Mouse (Mus musculus) forebrain, embryonic 12.5 days (tissue): ENCODE measurements around the gene Ddost. TPM values are rescaled to one million over a fixed set of nuclear protein-coding genes. Genes with fewer than 3 reads are reported as not detected.
A peak's percentile ranks its signal among the peaks of the same experiment; 100 is the strongest.

Source experiments
- ATAC-seq: fragments of 200-750 bp; cut with Nextera tagmentation; 2 replicates; pipeline ENCODE4 v1.8.0; 2017; ENCODE audit warnings: moderate TSS enrichment; ENCODE audit not compliant: low FRiP score
- H3K27ac ChIP-seq: fragments of 300-500 bp; sonication (generic); 2 replicates; pipeline ENCODE4 v1.5.1; 2016; ENCODE audit warnings: mild to moderate bottlenecking
- H3K27me3 ChIP-seq: fragments of 300-500 bp; sonication (generic); 2 replicates; pipeline ENCODE4 v1.6.1; 2016; ENCODE audit warnings: mild to moderate bottlenecking
- H3K36me3 ChIP-seq: fragments of 300-500 bp; sonication (generic); replicated peaks from 2 replicates; pipeline ENCODE4 v1.6.1; 2016; ENCODE audit warnings: mild to moderate bottlenecking
- H3K4me1 ChIP-seq: fragments of 300-500 bp; sonication (generic); 2 replicates; pipeline ENCODE4 v1.6.1; 2016
- H3K4me2 ChIP-seq: fragments of 300-500 bp; sonication (generic); 2 replicates; pipeline ENCODE4 v1.6.1; 2016; ENCODE audit warnings: mild to moderate bottlenecking, moderate library complexity
- H3K4me3 ChIP-seq: fragments of 300-500 bp; sonication (generic); replicated peaks from 2 replicates; pipeline ENCODE4 v1.5.1; 2016; ENCODE audit warnings: mild to moderate bottlenecking
- H3K9ac ChIP-seq: fragments of 300-500 bp; sonication (generic); 2 replicates; pipeline ENCODE4 v1.6.1; 2016; ENCODE audit warnings: mild to moderate bottlenecking
- H3K9me3 ChIP-seq: fragments of 300-500 bp; sonication (generic); 2 replicates; pipeline ENCODE4 v1.6.1; 2016
- WGBS: fragments of 180-500 bp; shearing (Covaris S2); methylation state at CpG from one replicate; pipeline ENCODE4 v1.1.7; 2016; 5-methylcytosine and 5-hydroxymethylcytosine counted together
- polyA plus RNA-seq: library from polyadenylated mRNA; unstranded; fragments of >200 nt; fragmentation: Nextera tagmentation; extraction: Ambion mirVana; gene quantifications from 2 replicates; pipeline ENCODE4 v1.2.1, GENCODE M21; 2016

The Ddost gene
- polyA plus RNA-seq, 1 experiment from 2014 or later: 209 TPM

- Histone ChIP-seq H3K4me3 (no peak overlapping the region), H3K27ac (no peak overlapping the region), H3K4me1 (0 out of 2 replicates have a peak, but pooled peaks cover 3% of the 10 kb centered on the region), H3K9me3 (no peaks in the 10 kb centered on the region), H3K9ac (no peak overlapping the region), H3K4me2 (no peak overlapping the region), H3K27me3 (no peaks in the 10 kb centered on the region), H3K36me3 (peaks cover 86% of the 10 kb centered on the region)
- WGBS: 95% methylated on average over 4 of the region's 4 CpGs
- ATAC-seq: no peak
These were observed 9.3 kb downstream of the Ddost start for GRCm38 (mm10) chr4:138313795-138314194.

DNA sequence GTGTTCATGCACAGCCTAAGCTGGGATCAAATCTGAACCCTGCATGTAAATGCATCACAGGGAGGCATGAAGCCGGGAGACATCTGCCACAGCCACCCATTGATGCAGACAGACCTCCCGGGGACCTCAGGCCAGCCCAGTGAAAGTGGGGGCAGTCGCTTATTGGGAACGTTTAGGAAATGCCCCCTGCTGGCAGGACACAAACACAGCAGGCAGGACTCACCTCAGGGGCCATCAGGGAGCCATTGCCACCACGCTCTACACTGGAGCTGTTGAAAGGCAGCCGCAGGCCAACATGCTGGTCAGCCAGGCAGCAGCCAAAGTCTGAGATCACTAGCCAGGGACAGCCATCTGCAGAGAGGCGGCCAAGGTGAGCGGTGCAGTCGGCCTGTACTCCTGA, 11.3 kb downstream of the Ddost start:
- no peak overlapping the region for H3K4me3 ChIP-seq
- no peak overlapping the region for H3K9ac ChIP-seq
- H3K36me3 ChIP-seq: peaks cover 71% of the 10 kb centered on the region
- no peaks in the 10 kb centered on the region for H3K9me3 ChIP-seq
- no peak overlapping the region for H3K27ac ChIP-seq
- 0 out of 2 replicates have a peak, but pooled peaks cover 5% of the 10 kb centered on the region for H3K4me1 ChIP-seq
- no peak overlapping the region for H3K4me2 ChIP-seq
- WGBS: 72% methylated on average over 9 of the region's 9 CpGs
- H3K27me3 ChIP-seq: no peaks in the 10 kb centered on the region
- no peak for ATAC-seq

DNA sequence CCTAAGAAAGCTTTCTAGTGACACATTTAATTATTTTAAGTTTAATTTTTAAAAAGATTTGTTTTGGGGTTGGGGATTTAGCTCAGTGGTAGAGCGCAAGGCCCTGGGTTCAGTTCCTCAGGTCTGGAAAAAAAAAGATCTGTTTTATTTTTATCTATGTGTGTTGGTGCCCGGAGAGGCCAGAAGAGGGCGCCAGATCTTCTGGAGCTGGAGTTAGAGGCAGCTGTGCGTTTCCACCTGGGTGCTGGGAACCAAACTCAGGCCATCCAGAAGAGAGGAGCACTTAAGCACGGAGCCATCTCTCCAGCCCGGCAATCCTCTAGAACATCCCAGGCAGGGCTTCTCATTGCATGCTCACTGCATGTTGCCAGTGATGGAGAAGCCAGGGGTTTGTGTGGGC, 11.8 kb downstream of the Ddost start:
- WGBS: 92% methylated on average over 6 of the region's 6 CpGs
- Histone ChIP-seq H3K4me2 (no peak overlapping the region), H3K27ac (no peak overlapping the region), H3K9me3 (no peaks in the 10 kb centered on the region), H3K4me1 (0 out of 2 replicates have a peak, but pooled peaks cover 6% of the 10 kb centered on the region), H3K27me3 (no peaks in the 10 kb centered on the region), H3K36me3 (peaks cover 65% of the 10 kb centered on the region), H3K9ac (no peak overlapping the region), H3K4me3 (no peak overlapping the region)
- ATAC-seq: no peak

- peak; percentile 57; the same call in 1 of the 2 replicates for ATAC-seq
- Histone ChIP-seq H3K4me1 (peaks cover 24% of the 10 kb centered on the region), H3K9ac (no peak overlapping the region), H3K36me3 (peaks cover 42% of the 10 kb centered on the region), H3K9me3 (no peaks in the 10 kb centered on the region), H3K27ac (no peak overlapping the region), H3K4me2 (no peak overlapping the region), H3K27me3 (no peaks in the 10 kb centered on the region), H3K4me3 (no peak overlapping the region)
- 48% methylated on average over 6 of the region's 6 CpGs for WGBS
These were observed 14.2 kb downstream of the Ddost start for GRCm38 (mm10) chr4:138318509-138319266.

GRCm38 (mm10) chr4:138319508-138319907, 15.0 kb downstream of the Ddost start:
- Histone ChIP-seq H3K4me1 (peaks cover 31% of the 10 kb centered on the region), H3K27me3 (no peaks in the 10 kb centered on the region)
- WGBS: 30% methylated on average over 10 of the region's 10 CpGs

DNA sequence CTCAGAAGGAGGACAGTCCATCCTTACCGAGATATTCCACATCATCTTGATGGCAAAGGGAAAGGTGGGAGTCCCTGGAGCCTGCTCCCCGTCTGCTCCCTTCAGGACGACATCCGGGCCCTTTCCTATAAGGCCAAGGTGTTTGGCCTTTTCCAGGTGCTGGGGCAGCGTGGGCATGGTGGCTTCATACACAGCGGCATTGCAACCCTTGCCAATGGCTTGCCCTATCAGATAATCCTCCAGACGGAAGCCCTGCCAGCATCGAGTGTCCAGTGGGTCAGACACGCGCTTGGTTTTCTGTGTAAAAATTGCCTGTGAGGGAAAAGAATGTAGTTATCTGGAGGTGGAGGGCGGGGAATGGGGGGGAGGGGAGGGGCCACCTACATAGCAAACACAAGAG, 16.2 kb downstream of the Ddost start:
- H3K9me3 ChIP-seq: no peaks in the 10 kb centered on the region
- no peak overlapping the region for H3K9ac ChIP-seq
- peaks cover 31% of the 10 kb centered on the region for H3K4me1 ChIP-seq
- H3K36me3 ChIP-seq: peaks cover 23% of the 10 kb centered on the region
- WGBS: 86% methylated on average over 11 of the region's 11 CpGs
- H3K27me3 ChIP-seq: no peaks in the 10 kb centered on the region
- H3K27ac ChIP-seq: no peak overlapping the region
- H3K4me2 ChIP-seq: no peak overlapping the region
- no peak overlapping the region for H3K4me3 ChIP-seq
- no peak for ATAC-seq

More at GRCm38 (mm10) chr4:138319508-138319907, 15.0 kb downstream of the Ddost start:
- Histone ChIP-seq H3K4me3 (no peak overlapping the region), H3K4me2 (no peak overlapping the region), H3K9ac (no peak overlapping the region), H3K9me3 (no peaks in the 10 kb centered on the region), H3K27ac (no peak overlapping the region), H3K36me3 (peaks cover 34% of the 10 kb centered on the region)
- no peak for ATAC-seq

GRCm38 (mm10) chr4:138321488-138321887, 17.0 kb downstream of the Ddost start:
- Histone ChIP-seq H3K36me3 (peaks cover 18% of the 10 kb centered on the region), H3K27me3 (no peaks in the 10 kb centered on the region), H3K9ac (no peak overlapping the region), H3K4me2 (no peak overlapping the region), H3K9me3 (no peaks in the 10 kb centered on the region), H3K4me3 (no peak overlapping the region), H3K27ac (no peak overlapping the region), H3K4me1 (peaks cover 31% of the 10 kb centered on the region)
- WGBS: 81% methylated on average over 7 of the region's 7 CpGs
- no peak for ATAC-seq

DNA sequence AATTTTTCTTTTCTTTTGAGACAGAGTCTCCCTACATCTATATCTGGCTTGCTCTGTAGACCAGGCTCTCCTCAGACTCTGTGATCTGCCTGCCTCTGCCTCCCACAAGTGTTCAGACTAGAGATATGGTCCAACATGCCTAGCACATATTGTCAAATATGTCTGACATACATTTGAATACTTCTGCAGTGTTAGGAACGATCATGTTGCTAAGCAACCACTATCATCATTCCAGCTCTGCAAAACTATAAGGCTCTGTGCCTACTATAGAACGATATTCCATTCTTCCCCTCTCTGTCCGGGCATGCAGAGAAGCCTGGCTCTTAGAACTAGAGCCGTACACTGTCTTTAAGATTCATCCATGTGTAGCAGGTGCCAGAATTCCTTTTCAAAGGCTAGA, 18.2 kb downstream of the Ddost start:
- Histone ChIP-seq H3K9me3 (no peaks in the 10 kb centered on the region), H3K36me3 (peaks cover 6% of the 10 kb centered on the region; the same call in 1 of the 2 replicates), H3K4me1 (peaks cover 28% of the 10 kb centered on the region), H3K4me3 (no peak overlapping the region), H3K9ac (no peak overlapping the region), H3K4me2 (no peak overlapping the region), H3K27ac (no peak overlapping the region), H3K27me3 (no peaks in the 10 kb centered on the region)
- no peak for ATAC-seq
- WGBS: 13% methylated on average over 4 of the region's 4 CpGs

- H3K27ac ChIP-seq: no peak overlapping the region
- H3K4me1 ChIP-seq: peaks cover 31% of the 10 kb centered on the region
- H3K9ac ChIP-seq: no peak overlapping the region
These were observed 19.2 kb downstream of the Ddost start for GRCm38 (mm10) chr4:138323753-138324152.

DNA sequence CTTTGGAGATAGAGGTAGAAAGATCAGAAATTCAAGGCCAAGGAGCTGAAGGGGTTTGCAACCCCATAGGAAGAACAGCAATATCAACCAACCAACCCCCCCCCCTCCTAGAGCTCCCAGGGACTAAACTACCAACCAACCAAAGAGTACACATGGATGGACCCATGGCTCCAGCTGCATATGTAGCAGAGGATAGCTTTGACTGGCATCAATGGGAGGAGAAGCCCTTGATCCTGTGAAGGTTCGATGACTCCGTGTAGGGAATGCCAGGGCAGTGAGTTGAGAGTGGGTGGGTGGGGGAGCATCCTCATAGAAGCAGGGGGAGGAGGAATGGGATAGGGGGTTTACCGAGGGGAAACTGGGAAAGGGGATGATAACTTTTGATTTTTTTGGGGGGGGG, 19.9 kb downstream of the Ddost start:
- Histone ChIP-seq H3K9ac (no peak overlapping the region), H3K4me2 (no peak overlapping the region), H3K36me3 (peaks cover 5% of the 10 kb centered on the region; the same call in 1 of the 2 replicates), H3K27me3 (no peaks in the 10 kb centered on the region), H3K27ac (no peak overlapping the region), H3K4me3 (no peak overlapping the region), H3K9me3 (no peaks in the 10 kb centered on the region), H3K4me1 (peaks cover 31% of the 10 kb centered on the region)
- no peak for ATAC-seq
- WGBS: 90% methylated on average over 3 of the region's 3 CpGs

More at GRCm38 (mm10) chr4:138323753-138324152, 19.2 kb downstream of the Ddost start:
- ATAC-seq: no peak
- 76% methylated on average over 4 of the region's 4 CpGs for WGBS
- H3K4me2 ChIP-seq: peak overlapping the region; percentile 8; the same call in 1 of the 2 replicates
- no peak overlapping the region for H3K4me3 ChIP-seq
- H3K9me3 ChIP-seq: no peaks in the 10 kb centered on the region
- no peaks in the 10 kb centered on the region for H3K27me3 ChIP-seq
- H3K36me3 ChIP-seq: peaks cover 5% of the 10 kb centered on the region; the same call in 1 of the 2 replicates

GRCm38 (mm10) chr4:138325466-138326076, 21.0 kb downstream of the Ddost start:
- peak; percentile 89 for ATAC-seq
- H3K36me3 ChIP-seq: no peaks in the 10 kb centered on the region
- no peaks in the 10 kb centered on the region for H3K27me3 ChIP-seq
- 1% methylated on average over 44 of the region's 45 CpGs for WGBS
- H3K27ac ChIP-seq: peak overlapping the region; percentile 98
- peaks cover 31% of the 10 kb centered on the region for H3K4me1 ChIP-seq
- H3K4me2 ChIP-seq: peak overlapping the region; percentile 69
- peak overlapping the region; percentile 86 for H3K9ac ChIP-seq
- no peaks in the 10 kb centered on the region for H3K9me3 ChIP-seq
- peak overlapping the region; percentile 83 for H3K4me3 ChIP-seq

DNA sequence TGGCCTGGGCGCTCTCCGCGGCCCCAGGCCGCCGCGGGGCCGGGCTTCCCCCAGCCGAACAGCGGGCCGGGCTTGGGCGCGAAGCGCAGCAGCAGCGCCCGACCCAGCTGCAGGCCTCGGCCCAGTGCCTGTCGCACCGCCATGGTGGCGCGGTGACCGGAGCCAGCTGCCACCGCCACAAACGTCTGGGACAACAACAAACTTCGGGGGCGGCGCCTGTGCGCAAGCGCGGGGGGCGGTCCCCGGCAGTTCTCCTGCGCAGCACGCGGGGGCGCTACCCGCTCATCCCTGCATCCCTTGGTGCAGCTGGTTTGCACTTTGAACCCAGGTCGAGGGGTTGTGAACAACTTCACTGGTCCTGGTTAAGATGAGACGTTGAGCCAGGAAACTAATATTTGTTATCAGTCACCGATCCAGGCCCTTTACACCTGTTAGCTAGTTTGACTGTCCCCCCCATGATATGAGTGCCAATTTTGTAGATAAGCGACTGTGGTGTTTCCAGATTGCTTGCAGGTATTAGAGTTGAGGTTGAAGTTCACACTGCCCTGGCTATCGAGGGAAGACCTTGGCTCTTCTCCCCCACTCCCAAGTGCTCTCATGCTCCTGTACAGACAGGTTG, 21.7 kb downstream of the Ddost start, which contains the start of gene Pink1:
Gene Pink1, minus strand, starts transcription at position 231 of the 619 bp plus-strand sequence.
- H3K9ac ChIP-seq: peak within 1 kb of the TSS; percentile 86
- H3K4me3 ChIP-seq: peak within 1 kb of the TSS; percentile 83
- WGBS: 4% methylated on average over 41 of the region's 41 CpGs
- no peaks in the 10 kb centered on the region for H3K9me3 ChIP-seq
- peak within 1 kb of the TSS; percentile 69 for H3K4me2 ChIP-seq
- H3K36me3 ChIP-seq: no peaks in the 10 kb centered on the region
- peak within 1 kb of the TSS; percentile 98 for H3K27ac ChIP-seq
- H3K27me3 ChIP-seq: no peaks in the 10 kb centered on the region
- H3K4me1 ChIP-seq: peaks cover 28% of the 10 kb centered on the region
- ATAC-seq: peak; percentile 78
